Mouse (Mus musculus) stomach, postnatal 0 days (tissue): Measurements from ENCODE around the gene Saa2. TPM values are rescaled to one million over a fixed set of nuclear protein-coding genes. Genes with fewer than 3 reads are reported as not detected.

Source experiments
- ATAC-seq: fragments of 200-750 bp; cut with Nextera tagmentation; 2 replicates; pipeline ENCODE4 v1.8.0; 2017; ENCODE audit not compliant: low FRiP score, low TSS enrichment
- DNase-seq: peaks from one replicate; pipeline ENCODE4 v3.0.0-alpha.2; 2016; ENCODE audit warnings: low spot score
- H3K27ac ChIP-seq: fragments of 300-500 bp; sonication (generic); replicated peaks from 2 replicates; pipeline ENCODE4 v1.5.1; 2014; ENCODE audit warnings: mild to moderate bottlenecking, control low read depth
- H3K27me3 ChIP-seq: fragments of 300-500 bp; sonication (generic); 2 replicates; pipeline ENCODE4 v1.6.1; 2014; ENCODE audit warnings: low read length; ENCODE audit not compliant: control insufficient read depth, insufficient read depth
- H3K36me3 ChIP-seq: fragments of 300-500 bp; sonication (generic); 2 replicates; pipeline ENCODE4 v1.6.1; 2014; ENCODE audit warnings: low read length, mixed read lengths; ENCODE audit not compliant: control insufficient read depth, insufficient read depth
- H3K4me1 ChIP-seq: fragments of 300-500 bp; sonication (generic); replicated peaks from 2 replicates; pipeline ENCODE4 v1.6.1; 2014; ENCODE audit warnings: antibody characterized with exemption; ENCODE audit not compliant: control insufficient read depth, insufficient read depth
- H3K4me2 ChIP-seq: fragments of 300-500 bp; sonication (generic); replicated peaks from 2 replicates; pipeline ENCODE4 v1.6.1; 2014; ENCODE audit warnings: low read depth, mild to moderate bottlenecking, control low read depth, moderate library complexity
- H3K4me3 ChIP-seq: fragments of 300-500 bp; sonication (generic); 2 replicates; pipeline ENCODE4 v1.5.1; 2014; ENCODE audit warnings: low read depth, low read length, control low read depth
- H3K9ac ChIP-seq: fragments of 300-500 bp; sonication (generic); 2 replicates; pipeline ENCODE4 v1.6.1; 2014; ENCODE audit warnings: mild to moderate bottlenecking, low read length, control low read depth, mixed read lengths
- H3K9me3 ChIP-seq: fragments of 300-500 bp; sonication (generic); 2 replicates; pipeline ENCODE4 v1.6.1; 2016; ENCODE audit warnings: low read length; ENCODE audit not compliant: control insufficient read depth
- CTCF ChIP-seq: IDR thresholded peaks from 2 replicates; pipeline ENCODE4 v1.5.1; 2016; ENCODE audit warnings: antibody characterized with exemption, low read depth, mild to moderate bottlenecking, moderate library complexity
- EP300 ChIP-seq: optimal IDR thresholded peaks from 2 replicates; pipeline ENCODE3; 2016; ENCODE audit warnings: antibody characterized with exemption
- WGBS: fragments of 180-500 bp; shearing (Covaris S2); extraction: QIAGEN DNeasy Blood & Tissue Kit; methylation state at CpG from one replicate; pipeline ENCODE4 v1.1.7; 2014; 5-methylcytosine and 5-hydroxymethylcytosine counted together
- polyA plus RNA-seq: library from polyadenylated mRNA; unstranded; fragments of >200 nt; fragmentation: Nextera tagmentation; extraction: Ambion mirVana; gene quantifications from 2 replicates; pipeline ENCODE4 v1.2.1, GENCODE M21; 2015

Gene Saa2
- polyA plus RNA-seq, 1 experiment from 2014 or later: 0.08 TPM

DNA sequence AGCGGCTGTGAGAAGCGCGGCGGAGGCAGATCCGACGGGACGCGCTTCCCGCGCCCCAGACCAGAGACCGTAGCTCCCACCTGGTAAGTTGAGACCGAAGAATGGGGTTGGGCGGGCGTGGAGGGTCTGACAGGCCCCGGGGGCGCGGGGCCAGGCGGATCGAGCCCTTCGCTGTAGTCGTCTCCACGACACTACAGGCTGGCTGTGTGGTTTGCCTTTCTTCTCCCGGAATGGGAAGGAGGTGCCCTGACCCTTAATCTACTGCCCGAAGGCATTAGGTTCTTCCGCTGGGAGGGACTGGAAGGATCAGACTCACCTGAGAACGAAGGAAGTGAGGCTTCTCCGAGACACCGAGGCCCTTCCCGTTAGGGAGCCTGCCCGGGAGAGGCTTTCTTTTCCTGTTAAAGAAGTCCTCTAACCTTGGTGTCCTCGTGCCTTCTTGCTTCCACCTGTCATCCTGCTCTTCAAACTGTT lies 44.7 kb downstream of the Saa2 start:
- 1% methylated on average over 31 of the region's 31 CpGs for WGBS

DNA sequence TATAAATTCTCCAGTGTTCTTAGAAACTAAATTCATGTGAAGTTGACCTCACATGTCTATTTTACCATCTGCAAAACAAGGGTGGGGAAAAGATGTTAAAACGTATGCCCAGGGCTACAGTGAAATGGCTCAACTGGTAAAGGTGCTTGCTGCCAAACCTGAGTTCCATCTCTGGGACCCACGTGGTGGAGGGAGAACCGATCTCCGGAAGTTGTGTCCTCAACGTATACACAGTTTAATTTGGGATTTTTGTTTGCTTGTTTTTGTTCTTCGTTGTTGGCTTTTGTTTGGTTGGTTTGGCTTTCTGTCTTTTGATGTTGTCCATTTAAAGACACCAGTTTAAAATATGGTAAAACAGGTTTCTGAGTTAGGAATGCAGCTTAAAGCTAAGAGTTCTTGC lies 45.2 kb downstream of the Saa2 start:
- ATAC-seq (no peak), DNase-seq (no peak)
- H3K9ac ChIP-seq: peak overlapping the region; percentile 94
- H3K9me3 ChIP-seq: no peaks in the 10 kb centered on the region
- WGBS: 37% methylated on average over 6 of the region's 6 CpGs
- H3K4me2 ChIP-seq: peak overlapping the region; percentile 69
- TF ChIP-seq CTCF (no peak), EP300 (no peak)
- H3K27me3 ChIP-seq: no peaks in the 10 kb centered on the region
- peaks cover 3% of the 10 kb centered on the region; the same call in 1 of the 2 replicates for H3K36me3 ChIP-seq
- H3K4me3 ChIP-seq: peak overlapping the region; percentile 90
- no peak overlapping the region for H3K27ac ChIP-seq
- no peaks in the 10 kb centered on the region for H3K4me1 ChIP-seq

More for the DNA sequence above, 44.7 kb downstream of the Saa2 start:
- DNase-seq (no peak), ATAC-seq (peak; percentile 66)
- Histone ChIP-seq H3K9ac (peak overlapping the region; percentile 94), H3K27ac (peak overlapping the region; percentile 88), H3K9me3 (no peaks in the 10 kb centered on the region), H3K4me1 (no peaks in the 10 kb centered on the region), H3K27me3 (no peaks in the 10 kb centered on the region), H3K4me2 (peak overlapping the region; percentile 69), H3K4me3 (peak overlapping the region; percentile 90), H3K36me3 (no peaks in the 10 kb centered on the region)
- no peak for TF ChIP-seq CTCF
- TF ChIP-seq EP300: no peak

Other genes with a start within 250 kb of the Saa2 start
- 10.8 and 11.4 TPM in 2 replicates for gene Sergef, start 112.0 kb upstream of the Saa2 start, polyA plus RNA-seq
- gene Tph1, start 79.3 kb upstream of the Saa2 start, polyA plus RNA-seq: 0.48 and 0.79 TPM in 2 replicates
- gene Saal1, start 41.1 kb upstream of the Saa2 start, polyA plus RNA-seq: 10.4 and 11.2 TPM in 2 replicates
- 0.34 TPM in 1 of 2 replicates, not detected in the other for gene Saa3, start 36.1 kb upstream of the Saa2 start, polyA plus RNA-seq
- not detected in 2 replicates for gene Saa4, start 19.2 kb upstream of the Saa2 start, polyA plus RNA-seq
- 0.13 and 0.33 TPM in 2 replicates for gene Saa1, start 8.8 kb upstream of the Saa2 start, polyA plus RNA-seq
- 6.4 and 7.0 TPM in 2 replicates for gene Hps5, start 44.3 kb downstream of the Saa2 start, polyA plus RNA-seq
- gene Gtf2h1, start 44.3 kb downstream of the Saa2 start, polyA plus RNA-seq: 28.0 and 29.0 TPM in 2 replicates
- 718 and 816 TPM in 2 replicates for gene Ldha, start 89.7 kb downstream of the Saa2 start, polyA plus RNA-seq
- gene Ldhc, start 109.4 kb downstream of the Saa2 start, polyA plus RNA-seq: not detected in 2 replicates
- 127 and 131 TPM in 2 replicates for gene Tsg101, start 168.2 kb downstream of the Saa2 start, polyA plus RNA-seq
- gene Uevld, start 206.7 kb downstream of the Saa2 start, polyA plus RNA-seq: 6.0 and 6.5 TPM in 2 replicates
- gene Gm9999, start 231.8 kb downstream of the Saa2 start, polyA plus RNA-seq: not detected in 2 replicates